Comparison of ENCODE assay signal across 8 mouse cellular contexts in the genomic region with DNA sequence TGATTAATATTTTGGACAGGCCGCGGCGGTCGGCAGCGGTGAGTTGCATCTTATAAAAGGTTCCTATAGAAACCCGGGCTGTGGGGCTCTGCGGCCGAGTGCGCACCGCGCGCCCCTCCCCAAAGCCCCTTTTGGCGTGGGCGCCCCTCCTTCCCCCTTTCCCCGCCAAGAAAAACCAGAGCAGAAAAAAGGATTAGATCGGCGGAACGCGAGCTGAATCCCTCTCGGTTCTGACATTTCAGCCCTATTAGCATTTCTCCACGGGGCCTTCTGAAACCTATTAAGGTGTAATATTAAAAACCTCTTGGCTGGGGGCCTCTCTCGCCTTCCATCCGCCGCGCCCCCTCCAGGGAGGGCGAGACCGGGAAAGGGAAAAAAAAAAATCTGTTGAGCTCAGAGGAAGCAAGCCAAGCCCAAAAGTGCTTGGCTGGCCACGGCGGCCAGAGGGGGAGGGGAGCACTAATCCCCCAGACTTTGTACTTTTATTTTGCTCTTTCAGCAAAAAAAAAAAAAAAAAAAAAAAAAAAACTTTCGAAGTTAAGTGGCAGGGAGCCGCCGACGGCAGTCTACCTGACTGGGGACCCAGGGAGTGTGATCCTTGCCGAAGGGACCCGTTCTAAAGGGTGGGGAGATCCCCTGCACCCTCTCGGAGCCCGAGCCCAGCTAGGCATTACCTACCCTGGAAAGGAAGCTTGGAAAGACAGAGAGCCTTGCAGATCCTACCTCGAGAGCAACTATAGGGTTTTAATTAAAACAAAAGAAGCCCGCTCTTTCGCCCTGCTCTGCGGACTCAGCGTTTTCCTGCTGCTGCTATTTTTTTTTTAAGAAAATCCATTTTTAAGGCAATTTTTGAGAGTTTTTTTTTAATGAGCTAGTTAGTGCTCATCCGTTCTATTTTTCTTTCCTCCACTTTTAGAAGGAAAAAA. TPM values are rescaled to one million over a fixed set of nuclear protein-coding genes. Genes with fewer than 3 reads are reported as not detected.
DNase-seq lines count a peak whose midpoint lies in the region; TF ChIP-seq lines count a peak whose summit lies in the region.

No protein-coding gene starts in this region.

- H3K27me3 ChIP-seq in myocyte (ENCODE audit: control insufficient read depth, insufficient read depth, insufficient read length), result no peaks in the 10 kb centered on the region
- no peaks in the 10 kb centered on the region; the same call in 1 of the 2 replicates for H3K27me3 ChIP-seq in testis, adult 2 months (ENCODE audit: control insufficient read depth, insufficient read depth, low read length)

- peaks cover 17% of the 10 kb centered on the region for H3K4me1 ChIP-seq in testis, adult 2 months (ENCODE audit: control insufficient read depth, insufficient read depth, low read length)

- peak; percentile 34 to 37 for DNase-seq in spleen, adult 18-20 months
- no peak for DNase-seq in spleen, adult 12 weeks (ENCODE audit: low spot score)
- peak; percentile 89 for DNase-seq in embryo, embryonic 11 days
- DNase-seq in heart, adult 9 months (ENCODE audit: low spot score in 2 of 2), result peak; percentile 81
- peak; percentile 93 to 94 for DNase-seq in kidney, adult 8-10 months
- DNase-seq in liver, result peak; percentile 63

- no peaks in the 10 kb centered on the region for H3K36me3 ChIP-seq in myocyte (ENCODE audit: control insufficient read depth, insufficient read depth)
- no peaks in the 10 kb centered on the region for H3K36me3 ChIP-seq in testis, adult 2 months (ENCODE audit: control insufficient read depth, insufficient read depth, low read length)

- peak overlapping the region; percentile 93 for H3K27ac ChIP-seq in testis, adult 2 months (ENCODE audit: control insufficient read depth, insufficient read depth, low read depth, low read length)

- H3K79me2 ChIP-seq in myocyte (ENCODE audit: control insufficient read depth, insufficient read depth), result peaks cover 57% of the 10 kb centered on the region

- peak overlapping the region; percentile 92 for H3K4me2 ChIP-seq in myocyte (ENCODE audit: low read depth)

- TF ChIP-seq CTCF in testis, adult 2 months (IDR thresholded peaks at IDR 0.05; ENCODE audit: control insufficient read depth, insufficient read depth, insufficient replicate concordance, low read depth, low read length), result no peak

- H3ac ChIP-seq in myocyte (ENCODE audit: control insufficient read depth, insufficient read length), result peak overlapping the region; percentile 96

- TF ChIP-seq POLR2A in myocyte (IDR thresholded peaks at IDR 0.05; ENCODE audit: insufficient read length, low read depth), result peak; percentile 27
- no peak for TF ChIP-seq POLR2A in testis, adult 2 months (IDR thresholded peaks at IDR 0.05; ENCODE audit: control insufficient read depth, low read depth, low read length)

- H3K4me3 ChIP-seq in myocyte, result peak overlapping the region; percentile 99
- peak overlapping the region; percentile 81 for H3K4me3 ChIP-seq in testis, adult 2 months (ENCODE audit: control insufficient read depth, low read depth, low read length)

TF ChIP-seq in myocyte, 11 proteins besides CTCF, POLR2A, EP300 and RAD21:
- TF ChIP-seq USF1 (IDR thresholded peaks at IDR 0.05; ENCODE audit: low read depth) (no peak), MAX (IDR thresholded peaks at IDR 0.05; ENCODE audit: low read depth) (no peak), E2F4 (IDR thresholded peaks at IDR 0.05; ENCODE audit: insufficient read depth) (no peak), POLR2AphosphoS2 (IDR thresholded peaks at IDR 0.05; ENCODE audit: insufficient read length, low read depth) (no peak), MYOG (IDR thresholded peaks at IDR 0.05; ENCODE audit: control insufficient read depth in 1 of 3, insufficient read depth in 1 of 3, insufficient read length in 2 of 3, low read depth in 2 of 3) (no peak), CEBPB (IDR thresholded peaks at IDR 0.05; ENCODE audit: insufficient read depth, poor library complexity, severe bottlenecking) (no peak), REST (IDR thresholded peaks at IDR 0.05; ENCODE audit: insufficient read depth, insufficient read length) (no peak), TCF12 (IDR thresholded peaks at IDR 0.05; ENCODE audit: insufficient read depth, poor library complexity, severe bottlenecking) (no peak), MYOD1 (IDR thresholded peaks at IDR 0.05; ENCODE audit: control insufficient read depth in 1 of 3, insufficient read length in 2 of 3, low read depth in 2 of 3) (no peak), SRF (IDR thresholded peaks at IDR 0.05; ENCODE audit: control insufficient read depth, insufficient read length, low read depth) (no peak), TCF3 (IDR thresholded peaks at IDR 0.05; ENCODE audit: insufficient read length, low read depth) (no peak)

RNA-seq across cellular contexts. Expression of a gene that starts 1.2 kb away (rescaled TPM):
- 26.2 TPM for polyA plus RNA-seq in myocyte (2012; fragmentation: generic; extraction: Trizol)
- polyA plus RNA-seq in testis, adult 2 months (2012; rRNA removed), result 35.9 and 39.9 TPM in 2 replicates
